Mouse (Mus musculus) ES-Bruce4 (cell line): ENCODE measurements at regions not wholly inside any gene's neighbourhood (a gene's known extent, or its start where the extent isn't known, plus 50 kb on each side); places are given as distances from the start of the nearest gene placed in this dataset.

Source experiments
- CTCF ChIP-seq: IDR thresholded peaks from one replicate; pipeline ENCODE4 v1.8.1; 2011; ENCODE audit warnings: low read depth, low read length
- EP300 ChIP-seq: IDR thresholded peaks from 2 replicates; pipeline ENCODE4 v1.6.1; 2011; ENCODE audit warnings: low read depth, low read length; ENCODE audit not compliant: insufficient read depth
- POLR2A ChIP-seq: IDR thresholded peaks from one replicate; pipeline ENCODE4 v1.8.1; 2011; ENCODE audit warnings: low read length; ENCODE audit not compliant: insufficient read depth

GRCm38 (mm10) chr14:55386773-55387172 lies 91.8 kb upstream of the Dhrs4 start:
- TF ChIP-seq EP300 = no peak
- TF ChIP-seq CTCF = no peak
- no peak for TF ChIP-seq POLR2A
